Comparison of ENCODE assay signal across 16 mouse cellular contexts in the genomic region with DNA sequence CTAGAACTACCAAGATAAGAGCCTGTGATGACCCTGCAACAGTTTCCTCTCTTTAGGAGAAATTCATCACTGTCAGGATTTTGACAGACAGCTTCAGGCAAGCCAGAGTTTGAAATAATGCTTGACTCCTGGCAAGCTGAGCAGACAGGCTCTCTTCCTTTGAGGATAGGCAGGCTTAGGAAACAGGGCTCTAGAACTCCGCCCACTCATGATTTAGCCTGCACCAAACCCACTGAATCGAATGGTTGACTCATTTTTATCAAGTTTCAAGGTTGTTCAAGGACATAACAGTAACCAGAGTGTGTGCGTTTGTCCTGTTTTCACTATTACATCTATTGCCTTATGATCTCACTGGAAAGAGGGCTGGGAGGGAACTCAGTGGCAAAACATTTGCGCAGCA. TPM values are rescaled to one million over a fixed set of nuclear protein-coding genes. Genes with fewer than 3 reads are reported as not detected.
A peak's percentile ranks its signal among the peaks of the same experiment; 100 is the strongest.
DNase-seq lines count a peak whose midpoint lies in the region.
"Had no signal": no experiment of that assay in that cellular context is flagged by ENCODE, and none has a peak within 500 bp of the region (broad histone marks: within the 10 kb centered on the region; RNA-seq: fewer than 3 reads in every experiment).

No protein-coding gene starts in this region.

- intact Hi-C loops in heart, postnatal 14 days (cut with DNase I), result no loop called here

- peak; percentile 24 to 83 for DNase-seq in adrenal gland, adult (ENCODE audit: inconsistent age in 2 of 2, low spot score in 1 of 2)
- DNase-seq in adrenal gland, postnatal 25 days, result no peak
- DNase-seq in adrenal gland, adult 8-10 months, result peak; percentile 68
- DNase-seq in adrenal gland, postnatal 4 days (ENCODE audit: low spot score in 2 of 2), result no peak
- DNase-seq in adrenal gland, postnatal 10 days, result peak; percentile 32
- peak; percentile 46 to 59 for DNase-seq in adrenal gland, postnatal 36 days
- no peak for DNase-seq in heart, postnatal 14 days
- DNase-seq in heart, adult 11 months, result no peak
- DNase-seq: cerebellum, adult 11-12 months; cerebellum, adult 2 months; cerebellum, adult 9-10 months; cerebellum, postnatal 14 days; cerebellum, postnatal 36 days; embryo, embryonic 11 days; gastrocnemius, adult 2 months had no signal

RNA-seq across cellular contexts. Expression of a gene that starts 18.8 kb away (rescaled TPM):
- total RNA-seq in adrenal gland, postnatal 25 days (2021), result 2.5 and 7.1 TPM in 2 replicates
- 1 to 10 TPM in 3 of 4 experiments, under 1 TPM in 1; 0.59 to 2.6 (median 1.9) TPM for total RNA-seq in adrenal gland, adult 8-10 months (2022)
- total RNA-seq in adrenal gland, postnatal 4 days (2021), result 10 to 100 TPM; 17.7 to 31.4 TPM
- total RNA-seq in adrenal gland, postnatal 10 days (2021), result 10 to 100 TPM; 11.2 to 19.2 TPM
- total RNA-seq in adrenal gland, postnatal 36 days (2021), result 10 to 100 TPM in 1 of 2 experiments, 1 to 10 TPM in 1; 7.3 to 11.3 TPM
- 10 to 100 TPM in 1 of 2 experiments, 1 to 10 TPM in 1; 9.1 to 13.2 TPM for total RNA-seq in heart, postnatal 14 days (2021)
- total RNA-seq: common myeloid progenitor, adult 5-6 weeks had no signal

Comparison
In these comparisons a context has a peak if more than half of its experiments do, and no peak if none do; other contexts are left out.
1. DNase-seq: peak in adrenal gland, adult (2 of 2), adrenal gland, adult 8-10 months (single experiment), adrenal gland, postnatal 10 days (single experiment) and adrenal gland, postnatal 36 days (2 of 2); none in adrenal gland, postnatal 25 days (single experiment), adrenal gland, postnatal 4 days (0 of 2), heart, postnatal 14 days (0 of 2) and heart, adult 11 months (single experiment).